Mouse (Mus musculus): Measurements from ENCODE around the gene Ap1m2. TPM values are rescaled to one million over a fixed set of nuclear protein-coding genes. Genes with fewer than 3 reads are reported as not detected.
"Not testable (repeated sequence)": the region's sequence is repeated elsewhere in the genome, so short reads cannot be mapped to it uniquely, and the experiment has no call there.

The Ap1m2 gene
- total RNA-seq, 2 experiments from 2014 or later, result not detected

GRCm38 (mm10) chr9:21288404-21289336 is 23.5 kb downstream of the Ap1m2 start:
- DNase-seq, result peak; percentile 31

DNA sequence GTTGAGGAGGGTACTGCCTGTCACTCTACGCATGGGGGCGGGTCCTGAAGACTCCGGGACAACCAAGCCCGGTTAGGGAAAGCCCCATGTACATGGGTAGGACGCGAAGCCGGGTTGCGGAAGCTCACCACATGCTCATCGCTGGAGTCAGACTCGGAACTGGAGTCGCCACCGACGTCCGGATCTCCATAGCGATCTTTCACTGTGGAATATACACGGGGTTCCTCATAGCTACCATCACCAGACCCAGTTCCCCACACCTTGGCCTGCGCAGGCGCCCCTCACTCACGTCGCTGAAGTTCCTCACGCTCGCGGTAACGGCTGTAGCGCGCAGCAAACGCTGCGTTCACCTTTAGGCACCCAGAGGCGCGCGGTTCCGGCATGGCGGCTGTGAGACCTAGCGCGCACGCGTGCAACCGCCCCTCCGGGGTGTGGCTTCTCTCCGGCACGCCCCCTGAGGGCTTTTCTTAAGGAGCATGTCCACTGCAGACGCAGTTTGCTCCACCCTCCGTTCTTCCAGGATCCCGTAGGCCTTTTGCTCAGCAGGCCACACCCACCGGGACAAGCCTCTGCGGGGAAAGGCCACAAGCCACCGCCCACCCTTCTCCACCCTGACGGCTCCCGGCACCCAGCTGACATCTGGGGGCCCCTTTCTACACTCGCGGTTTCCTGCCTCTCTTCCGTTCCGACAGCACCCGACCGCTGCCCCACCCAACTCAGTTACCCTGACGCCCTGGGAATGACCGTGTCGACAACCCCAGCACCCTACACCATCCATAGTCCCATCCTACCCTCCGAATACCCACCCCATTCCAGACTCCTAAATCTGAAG is 24.4 kb downstream of the Ap1m2 start, which contains the start of gene Kri1:
TSS of gene Kri1 (minus strand) at position 399 of the 832 bp plus-strand sequence.
- peak; percentile 98 for DNase-seq

DNA sequence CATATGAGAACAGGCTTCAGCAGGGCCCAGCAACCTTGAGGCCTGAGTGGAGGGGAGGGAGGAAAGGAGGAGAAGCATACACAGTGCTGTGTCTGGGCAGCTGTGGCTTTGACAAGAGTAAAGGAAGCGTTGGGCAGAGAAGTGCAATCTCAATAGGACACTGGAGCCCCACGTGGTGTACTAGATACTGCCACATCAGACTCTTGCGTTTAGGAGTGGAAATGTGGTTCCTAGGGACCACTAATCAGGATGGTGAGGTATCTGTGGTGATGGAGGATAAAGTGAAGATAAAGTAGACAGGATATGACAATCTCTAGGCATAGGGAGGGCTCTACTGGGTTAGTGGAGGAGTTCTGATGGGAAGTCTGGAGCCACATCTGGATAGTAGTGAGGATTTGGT is 25.4 kb downstream of the Ap1m2 start:
- DNase-seq, result no peak

DNA sequence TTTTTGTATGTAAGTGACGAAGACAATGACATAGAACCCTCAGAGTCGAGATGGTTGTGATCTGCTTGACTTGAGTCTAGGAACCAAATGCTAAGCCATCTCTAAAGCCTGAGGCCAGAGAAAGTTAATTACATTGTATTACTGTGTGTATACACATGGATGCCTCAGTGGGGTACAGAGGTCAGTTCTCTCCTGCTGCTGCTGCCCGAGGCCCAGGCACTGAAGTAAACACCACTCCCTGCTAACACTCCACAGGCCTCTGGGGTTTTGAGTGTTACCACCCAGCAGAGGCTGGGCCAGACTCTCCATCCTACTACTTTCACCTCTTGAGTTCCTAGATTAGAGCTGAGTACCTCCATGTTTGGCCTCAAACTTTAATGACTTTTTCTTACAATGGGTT is 28.1 kb downstream of the Ap1m2 start:
- no peak for DNase-seq

DNA sequence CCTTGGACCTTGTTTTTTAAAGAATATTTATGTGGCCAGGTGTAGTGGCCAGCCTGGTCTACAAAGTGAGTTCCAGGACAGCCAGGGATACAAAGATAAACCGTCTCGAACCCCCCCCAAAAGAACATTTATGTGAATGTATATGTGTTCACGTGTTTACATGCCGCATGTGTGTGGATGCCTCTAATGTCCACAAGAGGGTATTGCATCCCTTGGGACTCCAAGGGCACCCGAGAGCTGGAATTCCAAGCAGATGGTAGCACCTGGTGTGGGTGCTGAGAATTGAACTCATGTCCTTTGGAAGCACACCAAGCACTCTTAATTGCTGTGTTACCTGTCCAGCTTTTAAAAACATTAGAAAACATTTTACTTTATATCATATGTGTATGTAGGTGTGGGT is 28.5 kb downstream of the Ap1m2 start:
- no peak for DNase-seq

DNA sequence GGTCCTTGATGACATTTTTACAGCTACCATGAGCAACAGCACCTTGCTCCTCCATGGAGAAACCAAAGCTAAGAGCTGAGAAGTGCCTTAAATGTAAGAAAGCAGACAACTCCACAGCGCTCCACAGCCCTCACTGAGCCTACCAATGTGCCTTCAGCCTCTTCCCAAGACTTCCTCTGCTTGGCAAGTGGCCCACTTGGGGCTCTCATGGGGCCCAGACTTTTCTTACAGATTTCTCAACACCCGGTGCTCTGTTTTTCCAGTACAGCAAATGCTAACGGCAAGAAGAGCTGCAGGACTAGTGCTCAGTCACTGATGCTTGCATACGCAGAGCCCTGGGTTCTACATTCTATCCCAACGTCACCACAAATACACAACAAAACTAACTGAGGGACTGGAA is 34.4 kb downstream of the Ap1m2 start:
- no peak for DNase-seq

DNA sequence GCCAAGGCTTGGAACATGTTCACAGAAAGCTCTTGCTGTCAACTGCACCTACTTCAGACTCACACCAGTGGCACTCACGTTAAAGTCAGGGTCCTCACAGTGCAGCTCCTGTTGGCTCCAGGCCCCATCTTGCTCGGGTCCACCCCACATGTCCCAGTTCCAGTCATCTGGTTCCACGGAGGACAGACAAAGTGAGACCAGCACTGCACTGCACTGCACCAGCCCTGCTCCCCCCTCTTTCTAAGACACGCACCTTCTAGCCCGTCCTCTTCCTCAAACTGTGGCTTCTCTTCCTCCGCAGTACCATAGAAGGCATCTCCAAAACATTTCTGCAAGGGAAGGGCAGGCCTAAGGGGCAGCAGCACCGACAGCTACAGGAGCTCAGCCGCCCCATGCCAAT is 35.8 kb downstream of the Ap1m2 start:
- DNase-seq, result no peak

GRCm38 (mm10) chr9:21275727-21276126 is 36.4 kb downstream of the Ap1m2 start:
- no peak for DNase-seq

- DNase-seq, result no peak
Observed at GRCm38 (mm10) chr9:21275013-21275710, 37.0 kb downstream of the Ap1m2 start.

DNA sequence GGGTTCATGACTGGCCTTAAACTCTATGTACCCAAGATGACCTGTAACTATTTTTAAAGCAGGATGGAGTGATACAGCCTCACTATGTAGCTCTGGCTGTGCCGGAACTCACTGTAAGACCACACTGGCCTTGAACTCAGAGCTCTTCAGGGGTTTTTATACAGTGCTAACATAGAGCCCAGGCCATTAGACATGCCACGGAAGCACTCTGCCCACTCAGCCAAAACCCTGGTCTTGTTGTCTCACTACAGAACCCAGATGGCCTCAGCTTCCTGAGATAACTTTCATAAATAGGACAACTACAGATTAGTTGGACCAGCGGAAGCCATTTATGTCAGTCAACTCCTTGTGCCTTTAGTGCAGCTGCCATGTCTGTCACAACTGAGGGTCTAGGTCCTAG is 37.8 kb downstream of the Ap1m2 start:
- no peak for DNase-seq

DNA sequence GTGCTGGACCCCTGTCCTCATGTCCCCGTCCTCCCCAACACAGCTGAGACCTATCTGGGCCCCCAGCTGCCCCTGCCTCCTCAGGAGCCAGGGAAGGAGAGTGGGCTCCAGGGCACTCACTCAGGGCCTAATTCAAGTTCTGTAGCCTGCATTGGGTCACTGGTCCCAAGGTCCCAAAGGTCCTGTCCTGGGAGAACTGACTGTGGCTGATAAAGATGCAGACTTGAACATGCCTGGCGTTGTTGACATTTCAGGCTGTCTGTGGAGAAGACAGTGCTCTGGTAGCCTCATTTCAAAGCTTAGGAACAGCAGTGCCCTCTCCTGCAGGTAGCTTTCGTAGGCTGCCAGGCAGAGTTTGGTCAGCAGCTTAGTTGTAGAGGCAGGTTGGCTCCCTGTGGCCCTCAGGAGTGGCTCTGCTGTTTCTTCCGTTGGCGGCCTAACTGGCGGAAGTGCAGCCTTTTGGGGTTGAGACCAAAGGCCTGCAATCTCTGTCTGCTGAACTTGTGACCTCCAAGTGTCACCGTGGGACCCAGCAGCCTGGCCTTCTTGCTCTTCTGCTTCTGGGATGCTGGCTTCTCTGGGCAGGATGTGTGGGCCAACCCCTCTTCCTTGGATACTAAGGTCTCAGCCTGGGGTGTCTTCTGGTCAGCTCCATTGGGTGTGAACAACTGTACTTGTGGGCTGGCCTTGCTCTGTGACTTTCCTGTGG is 38.5 kb downstream of the Ap1m2 start:
- no peak for DNase-seq

DNA sequence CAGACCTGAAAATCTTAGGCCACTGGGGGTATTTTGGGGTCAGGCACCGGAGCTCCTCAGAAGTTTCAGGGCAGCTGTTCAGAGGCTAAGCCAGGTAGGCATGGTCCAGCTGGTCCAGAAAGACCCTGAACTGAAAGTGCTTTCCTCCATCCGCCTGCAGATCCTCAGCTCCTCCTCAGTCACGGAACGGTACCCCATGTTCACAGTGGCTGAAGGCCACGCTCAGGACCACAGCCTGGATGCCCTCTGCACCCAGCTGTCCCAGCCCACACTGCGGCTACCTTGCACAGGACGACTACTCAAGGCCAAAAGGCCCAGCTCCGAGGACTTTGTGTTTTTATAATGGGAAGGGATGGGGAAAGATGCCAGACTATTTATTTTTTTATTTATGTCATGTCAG is 39.0 kb downstream of the Ap1m2 start:
- DNase-seq, result no peak

DNA sequence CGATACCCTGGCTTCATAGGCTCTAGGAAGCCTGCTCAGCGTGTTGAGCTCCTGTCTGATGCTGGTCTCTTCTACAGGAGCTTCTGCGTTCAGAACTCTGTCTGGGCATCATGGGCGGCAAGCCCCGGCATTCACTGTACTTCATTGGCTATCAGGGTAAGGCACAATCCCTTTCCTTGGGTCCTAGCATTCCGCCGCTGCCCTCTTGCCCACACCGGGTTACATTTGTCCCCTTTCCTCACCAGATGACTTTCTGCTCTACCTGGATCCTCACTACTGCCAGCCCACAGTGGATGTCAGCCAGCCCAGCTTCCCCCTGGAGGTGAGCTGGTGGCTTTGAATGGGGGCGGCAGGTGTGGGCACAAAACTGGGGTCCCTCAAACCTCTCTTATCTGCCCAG is 39.7 kb downstream of the Ap1m2 start:
- DNase-seq, result no peak

DNA sequence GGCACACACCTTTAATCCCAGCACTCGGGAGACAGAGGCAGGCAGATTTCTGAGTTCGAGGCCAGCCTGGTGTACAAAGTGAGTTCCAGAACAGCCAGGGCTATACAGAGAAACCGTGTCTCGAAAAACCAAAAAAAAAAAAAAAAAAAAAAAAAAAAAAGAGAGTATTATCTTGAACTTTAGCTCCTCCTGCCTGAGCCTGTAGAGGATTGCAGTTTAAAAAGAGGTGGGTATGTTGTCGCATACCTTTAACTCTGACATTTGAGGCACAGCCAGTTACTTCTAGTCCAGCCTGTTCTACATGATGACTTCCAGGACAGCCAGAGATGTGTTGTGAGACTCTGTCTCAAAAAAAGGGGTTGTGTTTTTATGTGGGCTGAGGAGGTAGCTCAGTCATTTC is 42.5 kb downstream of the Ap1m2 start:
- not testable (repeated sequence) for DNase-seq

GRCm38 (mm10) chr9:21268305-21268704 is 43.8 kb downstream of the Ap1m2 start:
- no peak for DNase-seq

DNA sequence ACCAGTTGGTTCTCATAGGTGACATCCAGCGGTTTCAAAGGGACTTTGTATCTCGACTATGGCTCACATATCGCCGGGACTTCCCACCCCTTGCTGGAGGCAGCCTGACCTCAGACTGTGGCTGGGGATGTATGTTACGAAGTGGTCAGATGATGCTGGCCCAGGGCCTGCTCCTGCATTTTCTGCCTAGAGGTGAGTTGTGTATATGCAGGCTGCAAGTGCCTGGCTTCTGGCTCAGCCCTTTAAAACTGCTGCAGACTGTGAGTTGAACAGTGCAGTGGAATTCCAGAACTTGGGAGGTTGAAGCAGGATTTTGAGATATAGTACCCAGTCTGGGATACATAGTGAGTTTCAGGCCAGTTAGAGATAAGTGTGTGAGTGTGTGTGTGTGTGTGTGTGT is 45.2 kb downstream of the Ap1m2 start:
- no peak for DNase-seq

DNA sequence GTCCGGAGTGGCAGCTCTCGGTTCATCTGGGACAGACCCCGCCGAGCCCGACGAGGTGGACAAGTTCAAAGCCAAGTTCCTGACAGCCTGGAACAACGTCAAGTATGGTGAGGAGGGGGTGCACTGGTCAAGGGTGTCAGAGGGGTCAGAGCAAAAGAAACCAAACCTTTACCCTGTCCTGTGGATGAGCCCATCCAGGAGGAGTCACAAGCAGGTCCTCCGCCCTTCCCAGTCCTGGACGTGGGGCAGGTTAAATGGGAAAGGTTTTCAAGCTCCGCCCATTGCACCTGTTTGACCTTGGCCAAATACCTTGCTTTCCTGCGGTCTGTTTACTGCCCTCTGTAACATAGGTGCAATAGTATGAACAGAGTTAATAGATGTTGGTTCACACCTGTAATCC is 46.5 kb downstream of the Ap1m2 start:
- no peak for DNase-seq

- DNase-seq, result peak; percentile 100
Observed at GRCm38 (mm10) chr9:21265000-21265561, 47.1 kb downstream of the Ap1m2 start, which contains the start of gene Atg4d. Gene Atg4d (plus strand): TSS chr9:21265293.

DNA sequence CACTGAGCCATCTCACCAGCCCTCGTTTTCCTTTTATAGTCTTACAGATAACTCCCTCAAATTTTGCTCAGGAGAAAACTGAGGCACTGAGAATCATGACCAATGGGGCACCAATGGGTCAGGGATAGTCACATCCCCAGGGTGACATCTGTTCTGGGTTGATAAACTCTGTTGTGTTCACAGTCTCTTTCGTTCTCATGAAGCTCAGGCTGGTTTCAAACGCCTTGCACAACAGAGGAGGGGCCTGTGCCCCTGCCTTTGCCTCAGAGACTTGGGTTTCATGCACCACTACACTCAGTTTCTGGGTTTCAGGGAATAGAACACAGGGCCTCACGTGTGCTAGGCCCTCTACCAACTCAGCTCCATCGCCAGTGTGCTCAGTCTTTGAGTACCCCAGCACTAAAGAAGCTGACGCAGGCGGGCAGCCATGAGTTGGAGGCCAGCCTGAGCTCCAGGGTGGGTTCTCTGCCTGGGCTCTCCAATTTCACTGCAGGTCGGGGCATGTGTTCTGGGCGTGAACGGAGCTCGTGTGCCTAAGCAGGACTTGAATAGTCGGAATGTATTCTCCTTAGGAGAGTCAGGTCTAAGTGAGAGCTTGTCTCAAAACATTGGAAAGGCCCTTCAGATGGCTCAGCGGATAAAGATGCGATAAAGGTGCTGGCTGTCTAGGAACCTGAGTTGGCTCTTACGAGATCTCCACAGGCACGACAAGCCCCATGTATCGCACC is 47.7 kb downstream of the Ap1m2 start:
- no peak for DNase-seq

- no peak for DNase-seq
Observed at GRCm38 (mm10) chr9:21261831-21262230, 50.3 kb downstream of the Ap1m2 start.

- DNase-seq, result no peak
Observed at GRCm38 (mm10) chr9:21260491-21261040, 51.6 kb downstream of the Ap1m2 start.

Measured in heart, postnatal 4 days (tissue).